Mouse (Mus musculus): ENCODE measurements around the gene Mff. TPM values are rescaled to one million over a fixed set of nuclear protein-coding genes. Genes with fewer than 3 reads are reported as not detected.

The Mff gene
- polyA plus RNA-seq (2015; fragmentation: Nextera tagmentation; extraction: Ambion mirVana) = 217 and 235 TPM in 2 replicates

- 10% methylated on average over 38 of the region's 38 CpGs for WGBS
- Histone ChIP-seq H3K9ac (peak within 1 kb of the TSS; percentile 95), H3K27me3 (peaks cover 10% of the 10 kb centered on the region), H3K27ac (peak within 1 kb of the TSS; percentile 80; the same call in 1 of the 2 replicates), H3K4me3 (replicated peaks) (peak within 1 kb of the TSS; percentile 93), H3K9me3 (replicated peaks) (no peaks in the 10 kb centered on the region), H3K4me1 (peaks cover 10% of the 10 kb centered on the region), H3K4me2 (peak within 1 kb of the TSS; percentile 90), H3K36me3 (peaks cover 23% of the 10 kb centered on the region)
- peak; percentile 100 for ATAC-seq (replicated peaks; ENCODE audit: low FRiP score)
Measured at GRCm38 (mm10) chr1:82724339-82725025, at the start of gene Mff. Gene Mff (plus strand): TSS chr1:82724890.

GRCm38 (mm10) chr1:82686328-82686727 lies 38.4 kb upstream of the Mff start:
- Histone ChIP-seq H3K4me3 (replicated peaks) (no peak overlapping the region), H3K4me2 (no peak overlapping the region), H3K9me3 (replicated peaks) (no peaks in the 10 kb centered on the region), H3K27ac (no peak overlapping the region), H3K36me3 (no peaks in the 10 kb centered on the region), H3K4me1 (no peaks in the 10 kb centered on the region), H3K27me3 (no peaks in the 10 kb centered on the region), H3K9ac (no peak overlapping the region)
- 76% methylated on average over 5 of the region's 5 CpGs for WGBS
- no peak for ATAC-seq (replicated peaks; ENCODE audit: low FRiP score)

- no peaks in the 10 kb centered on the region for H3K36me3 ChIP-seq
- H3K27me3 ChIP-seq = no peaks in the 10 kb centered on the region
- no peaks in the 10 kb centered on the region for H3K4me1 ChIP-seq
- H3K27ac ChIP-seq = no peak overlapping the region
- no peak overlapping the region for H3K9ac ChIP-seq
- WGBS = 91% methylated on average over 2 of the region's 2 CpGs
- H3K9me3 ChIP-seq (replicated peaks) = no peaks in the 10 kb centered on the region
- no peak overlapping the region for H3K4me2 ChIP-seq
- no peak overlapping the region for H3K4me3 ChIP-seq (replicated peaks)
- ATAC-seq (replicated peaks; ENCODE audit: low FRiP score) = no peak
Measured at GRCm38 (mm10) chr1:82686866-82687265, 37.8 kb upstream of the Mff start.

GRCm38 (mm10) chr1:82687931-82688330 lies 36.8 kb upstream of the Mff start:
- Histone ChIP-seq H3K36me3 (no peaks in the 10 kb centered on the region), H3K4me1 (no peaks in the 10 kb centered on the region), H3K9ac (no peak overlapping the region), H3K4me2 (no peak overlapping the region), H3K4me3 (replicated peaks) (no peak overlapping the region), H3K9me3 (replicated peaks) (no peaks in the 10 kb centered on the region), H3K27me3 (no peaks in the 10 kb centered on the region), H3K27ac (no peak overlapping the region)
- ATAC-seq (replicated peaks; ENCODE audit: low FRiP score) = no peak
- 88% methylated on average over 6 of the region's 6 CpGs for WGBS

GRCm38 (mm10) chr1:82695915-82696314 lies 28.8 kb upstream of the Mff start:
- WGBS = 42% methylated on average over 3 of the region's 3 CpGs
- Histone ChIP-seq H3K4me1 (no peaks in the 10 kb centered on the region), H3K27me3 (no peaks in the 10 kb centered on the region), H3K27ac (no peak overlapping the region), H3K4me2 (no peak overlapping the region), H3K36me3 (no peaks in the 10 kb centered on the region), H3K9ac (no peak overlapping the region), H3K9me3 (replicated peaks) (no peaks in the 10 kb centered on the region), H3K4me3 (replicated peaks) (no peak overlapping the region)
- ATAC-seq (replicated peaks; ENCODE audit: low FRiP score) = no peak

GRCm38 (mm10) chr1:82717816-82718512 lies 6.7 kb upstream of the Mff start:
- Histone ChIP-seq H3K9me3 (replicated peaks) (no peaks in the 10 kb centered on the region), H3K4me2 (no peak overlapping the region), H3K27ac (no peak overlapping the region), H3K27me3 (peaks cover 13% of the 10 kb centered on the region), H3K4me1 (no peaks in the 10 kb centered on the region), H3K9ac (no peak overlapping the region), H3K36me3 (no peaks in the 10 kb centered on the region), H3K4me3 (replicated peaks) (no peak overlapping the region)
- 71% methylated on average over 9 of the region's 9 CpGs for WGBS
- ATAC-seq (replicated peaks; ENCODE audit: low FRiP score) = no peak

GRCm38 (mm10) chr1:82725026-82725874 lies 560 bp downstream of the Mff start:
- peak overlapping the region; percentile 93 for H3K4me3 ChIP-seq (replicated peaks)
- peak; percentile 98 for ATAC-seq (replicated peaks; ENCODE audit: low FRiP score)
- H3K4me2 ChIP-seq = peak overlapping the region; percentile 90
- 1% methylated on average over 37 of the region's 37 CpGs for WGBS
- H3K27me3 ChIP-seq = peaks cover 10% of the 10 kb centered on the region
- peaks cover 10% of the 10 kb centered on the region for H3K4me1 ChIP-seq
- H3K9ac ChIP-seq = peak overlapping the region; percentile 95
- peaks cover 31% of the 10 kb centered on the region for H3K36me3 ChIP-seq
- H3K27ac ChIP-seq = peak overlapping the region; percentile 80; the same call in 1 of the 2 replicates
- H3K9me3 ChIP-seq (replicated peaks) = no peaks in the 10 kb centered on the region

- Histone ChIP-seq H3K36me3 (peaks cover 37% of the 10 kb centered on the region), H3K4me1 (peaks cover 10% of the 10 kb centered on the region), H3K4me3 (replicated peaks) (peak overlapping the region; percentile 93), H3K4me2 (peak overlapping the region; percentile 90), H3K27me3 (peaks cover 10% of the 10 kb centered on the region), H3K9me3 (replicated peaks) (no peaks in the 10 kb centered on the region), H3K27ac (no peak overlapping the region), H3K9ac (peak overlapping the region; percentile 95)
- 56% methylated on average over 4 of the region's 4 CpGs for WGBS
- no peak for ATAC-seq (replicated peaks; ENCODE audit: low FRiP score)
Measured at GRCm38 (mm10) chr1:82725875-82726185, 1.1 kb downstream of the Mff start.

- Histone ChIP-seq H3K4me2 (no peak overlapping the region), H3K4me3 (replicated peaks) (no peak overlapping the region), H3K9me3 (replicated peaks) (no peaks in the 10 kb centered on the region), H3K27ac (no peak overlapping the region), H3K9ac (no peak overlapping the region), H3K4me1 (peaks cover 10% of the 10 kb centered on the region), H3K27me3 (peaks cover 10% of the 10 kb centered on the region), H3K36me3 (peaks cover 43% of the 10 kb centered on the region)
- WGBS = 91% methylated on average over 5 of the region's 5 CpGs
- ATAC-seq (replicated peaks; ENCODE audit: low FRiP score) = no peak
Measured at GRCm38 (mm10) chr1:82726482-82726881, 1.8 kb downstream of the Mff start.

GRCm38 (mm10) chr1:82733357-82733756 lies 8.7 kb downstream of the Mff start:
- H3K4me1 ChIP-seq = peaks cover 13% of the 10 kb centered on the region
- H3K9me3 ChIP-seq (replicated peaks) = no peaks in the 10 kb centered on the region
- H3K27ac ChIP-seq = no peak overlapping the region
- H3K4me2 ChIP-seq = no peak overlapping the region
- H3K4me3 ChIP-seq (replicated peaks) = no peak overlapping the region
- 96% methylated on average over 1 of the region's 1 CpGs for WGBS
- no peak overlapping the region for H3K9ac ChIP-seq
- ATAC-seq (replicated peaks; ENCODE audit: low FRiP score) = no peak
- peaks cover 93% of the 10 kb centered on the region for H3K36me3 ChIP-seq
- H3K27me3 ChIP-seq = no peaks in the 10 kb centered on the region

- no peaks in the 10 kb centered on the region for H3K9me3 ChIP-seq (replicated peaks)
- no peak overlapping the region for H3K9ac ChIP-seq
- WGBS = 69% methylated on average over 1 of the region's 1 CpGs
- ATAC-seq (replicated peaks; ENCODE audit: low FRiP score) = peak; percentile 82
- H3K27me3 ChIP-seq = no peaks in the 10 kb centered on the region
- H3K4me2 ChIP-seq = no peak overlapping the region
- no peak overlapping the region for H3K4me3 ChIP-seq (replicated peaks)
- H3K36me3 ChIP-seq = peaks cover 77% of the 10 kb centered on the region
- H3K4me1 ChIP-seq = peaks cover 13% of the 10 kb centered on the region
- H3K27ac ChIP-seq = 0 out of 2 replicates have a peak overlapping the region, but pooled peaks have one; percentile 45
Measured at GRCm38 (mm10) chr1:82738066-82738465, 13.4 kb downstream of the Mff start.

GRCm38 (mm10) chr1:82741539-82741938 lies 16.8 kb downstream of the Mff start:
- no peak overlapping the region for H3K4me2 ChIP-seq
- no peak for ATAC-seq (replicated peaks; ENCODE audit: low FRiP score)
- WGBS = 88% methylated on average over 7 of the region's 7 CpGs

More at GRCm38 (mm10) chr1:82741539-82741938, 16.8 kb downstream of the Mff start:
- Histone ChIP-seq H3K4me3 (replicated peaks) (no peak overlapping the region), H3K27ac (no peak overlapping the region), H3K9ac (no peak overlapping the region), H3K9me3 (replicated peaks) (no peaks in the 10 kb centered on the region), H3K36me3 (peaks cover 57% of the 10 kb centered on the region), H3K4me1 (peaks cover 19% of the 10 kb centered on the region), H3K27me3 (no peaks in the 10 kb centered on the region)
